Mouse (Mus musculus) testis, adult 2 months (tissue): ENCODE measurements around the gene 5730455P16Rik.

ENCODE experiments used
- CTCF ChIP-seq: fragments of 200-500 bp; IDR thresholded peaks from 2 replicates; pipeline ENCODE4 v1.5.1; 2012; ENCODE audit warnings: low read depth, mild to moderate bottlenecking, inconsistent platforms, low read length, moderate library complexity; ENCODE audit not compliant: control insufficient read depth, insufficient read depth, insufficient replicate concordance
- POLR2A ChIP-seq: fragments of 200-500 bp; IDR thresholded peaks from 2 replicates; pipeline ENCODE4 v1.6.1; 2012; ENCODE audit warnings: low read depth, mild to moderate bottlenecking, inconsistent platforms, low read length, moderate library complexity; ENCODE audit not compliant: control insufficient read depth

GRCm38 (mm10) chr11:80383019-80383625 lies 5.3 kb upstream of the 5730455P16Rik start, which contains the start of gene Zfp207:
- no peak for TF ChIP-seq CTCF
- peak; percentile 100 for TF ChIP-seq POLR2A
